Comparison of ENCODE assay signal across 19 mouse cellular contexts in the genomic region with DNA sequence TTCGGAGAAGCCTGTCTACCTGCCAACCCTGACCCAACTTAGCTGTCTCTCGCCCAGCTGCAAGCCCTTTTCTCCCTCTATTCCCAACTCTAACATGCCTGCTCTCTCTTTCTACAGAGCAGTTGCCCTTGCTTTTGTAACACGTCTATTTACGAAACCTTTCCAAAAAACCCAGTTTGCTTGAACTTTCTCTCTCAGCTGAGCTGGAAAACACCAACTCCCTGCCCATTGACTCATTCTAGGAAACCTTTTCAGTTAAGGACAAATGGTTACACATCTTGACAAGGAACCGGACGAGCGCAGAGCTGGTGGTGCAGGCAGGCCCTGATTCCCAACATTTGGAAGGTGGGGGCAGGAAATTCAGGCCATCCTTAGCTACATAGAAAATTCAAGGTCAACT. TPM values are rescaled to one million over a fixed set of nuclear protein-coding genes. Genes with fewer than 3 reads are reported as not detected.
DNase-seq lines count a peak whose midpoint lies in the region; ATAC-seq and TF ChIP-seq lines count a peak whose summit lies in the region.
"Had no signal": no experiment of that assay in that cellular context is flagged by ENCODE, and none has a peak within 500 bp of the region (broad histone marks: within the 10 kb centered on the region; RNA-seq: fewer than 3 reads in every experiment).

No protein-coding gene starts in this region.

- no peaks in the 10 kb centered on the region for H3K36me3 ChIP-seq in heart, embryonic 14.5 days (ENCODE audit: control insufficient read depth, insufficient read depth, low read length)
- H3K36me3 ChIP-seq in heart, embryonic 10.5 days: no peaks in the 10 kb centered on the region
- H3K36me3 ChIP-seq in kidney, postnatal 0 days (ENCODE audit: insufficient read depth, low read length): no peaks in the 10 kb centered on the region
- no peaks in the 10 kb centered on the region for H3K36me3 ChIP-seq in liver, embryonic 16.5 days (ENCODE audit: control insufficient read depth, insufficient read depth)
- H3K36me3 ChIP-seq: forebrain, embryonic 10.5 days; stomach, embryonic 15.5 days had no signal

- H3K4me3 ChIP-seq in heart, embryonic 14.5 days (ENCODE audit: control insufficient read depth in 1 of 2, insufficient read depth in 1 of 2, low read depth in 1 of 2, low read length in 2 of 2): no peak overlapping the region
- H3K4me3 ChIP-seq in heart, embryonic 10.5 days: no peak overlapping the region
- H3K4me3 ChIP-seq in kidney, postnatal 0 days (replicated peaks; ENCODE audit: low read depth, low read length): peak overlapping the region; percentile 29; the same call in 1 of the 2 replicates
- H3K4me3 ChIP-seq in cortical plate, adult 2 months (ENCODE audit: insufficient read depth, low read length): peak overlapping the region; percentile 51; the same call in 1 of the 2 replicates
- H3K4me3 ChIP-seq in liver, embryonic 16.5 days (ENCODE audit: low read depth, low read length): peak overlapping the region; percentile 51

- no peak for TF ChIP-seq POLR2A in cortical plate, adult 2 months (IDR thresholded peaks at IDR 0.05; ENCODE audit: extremely low read depth, insufficient read depth, low read length)

- H3K27me3 ChIP-seq in heart, embryonic 14.5 days (ENCODE audit: control insufficient read depth, insufficient read depth, low read length): peaks cover 14% of the 10 kb centered on the region; the same call in 1 of the 2 replicates
- H3K27me3 ChIP-seq in heart, embryonic 10.5 days (ENCODE audit: insufficient read depth, poor library complexity, severe bottlenecking): peaks cover 50% of the 10 kb centered on the region
- H3K27me3 ChIP-seq in kidney, postnatal 0 days (ENCODE audit: insufficient read depth, low read length): 0 out of 2 replicates have a peak, but pooled peaks cover 3% of the 10 kb centered on the region
- peaks cover 20% of the 10 kb centered on the region for H3K27me3 ChIP-seq in liver, embryonic 16.5 days (ENCODE audit: control insufficient read depth, insufficient read depth, low read depth, low read length)

- H3K9me3 ChIP-seq in heart, embryonic 14.5 days (ENCODE audit: control insufficient read depth, low read length): peaks cover 6% of the 10 kb centered on the region
- peaks cover 7% of the 10 kb centered on the region; the same call in 1 of the 2 replicates for H3K9me3 ChIP-seq in heart, embryonic 10.5 days
- no peaks in the 10 kb centered on the region for H3K9me3 ChIP-seq in kidney, postnatal 0 days (replicated peaks; ENCODE audit: low read length)
- no peaks in the 10 kb centered on the region for H3K9me3 ChIP-seq in liver, embryonic 16.5 days (replicated peaks; ENCODE audit: control insufficient read depth, low read length)
- H3K9me3 ChIP-seq: stomach, embryonic 15.5 days had no signal

- TF ChIP-seq CTCF in kidney, postnatal 0 days (IDR thresholded peaks at IDR 0.05; ENCODE audit: low read depth): no peak
- TF ChIP-seq CTCF in cortical plate, adult 2 months (IDR thresholded peaks at IDR 0.05; ENCODE audit: extremely low read depth, insufficient read depth, low read length): no peak

- 91% methylated on average over 7 of the region's 7 CpGs for WGBS in heart, embryonic 14.5 days
- WGBS in heart, embryonic 10.5 days: 79% methylated on average over 7 of the region's 7 CpGs
- 85% methylated on average over 7 of the region's 7 CpGs for WGBS in kidney, postnatal 0 days
- 52% methylated on average over 7 of the region's 7 CpGs for WGBS in liver, embryonic 16.5 days (ENCODE audit: insufficient replicate concordance)

- H3K27ac ChIP-seq in heart, embryonic 14.5 days (replicated peaks in 1 of 2; ENCODE audit: control insufficient read depth in 1 of 2, insufficient read depth in 1 of 2, low read depth in 2 of 2, low read length in 2 of 2): no peak overlapping the region
- no peak overlapping the region for H3K27ac ChIP-seq in heart, embryonic 10.5 days
- H3K27ac ChIP-seq in kidney, postnatal 0 days: peak overlapping the region; percentile 54; the same call in 1 of the 2 replicates
- H3K27ac ChIP-seq in cortical plate, adult 2 months (ENCODE audit: insufficient read depth, low read length): no peak overlapping the region
- H3K27ac ChIP-seq in liver, embryonic 16.5 days (ENCODE audit: low read length): peak overlapping the region; percentile 12; the same call in 1 of the 2 replicates
- H3K27ac ChIP-seq: stomach, embryonic 15.5 days had no signal

- 0 out of 2 replicates have a peak overlapping the region, but pooled peaks have one; percentile 91 for H3K4me2 ChIP-seq in heart, embryonic 14.5 days (ENCODE audit: low read length)
- H3K4me2 ChIP-seq in kidney, postnatal 0 days (ENCODE audit: low read length): peak overlapping the region; percentile 72; the same call in 1 of the 2 replicates
- H3K4me2 ChIP-seq in liver, embryonic 16.5 days (ENCODE audit: low read depth, low read length): peak overlapping the region; percentile 41

- no peak for ATAC-seq in heart, embryonic 14.5 days (ENCODE audit: insufficient number of reproducible peaks, insufficient read depth, low FRiP score, low read depth)
- no peak for ATAC-seq in kidney, postnatal 0 days (replicated peaks; ENCODE audit: low FRiP score, low read depth)
- ATAC-seq in liver, embryonic 16.5 days (ENCODE audit: low read depth): no peak

- H3K9ac ChIP-seq in heart, embryonic 14.5 days (ENCODE audit: low read length): no peak overlapping the region
- H3K9ac ChIP-seq in kidney, postnatal 0 days (ENCODE audit: low read depth, low read length): no peak overlapping the region
- no peak overlapping the region for H3K9ac ChIP-seq in liver, embryonic 16.5 days (ENCODE audit: low read depth, low read length)
- H3K9ac ChIP-seq: stomach, embryonic 15.5 days had no signal

- no peaks in the 10 kb centered on the region; a peak in 1 of 4 replicates for H3K4me1 ChIP-seq in heart, embryonic 14.5 days (ENCODE audit: control insufficient read depth in 2 of 2, insufficient read depth in 2 of 2, low read length in 2 of 2)
- H3K4me1 ChIP-seq in heart, embryonic 10.5 days: peaks cover 5% of the 10 kb centered on the region; the same call in 1 of the 2 replicates
- H3K4me1 ChIP-seq in kidney, postnatal 0 days (replicated peaks; ENCODE audit: insufficient read depth, low read length): no peaks in the 10 kb centered on the region
- peaks cover 2% of the 10 kb centered on the region; the same call in 1 of the 2 replicates for H3K4me1 ChIP-seq in cortical plate, adult 2 months (ENCODE audit: control insufficient read depth, insufficient read depth, low read length)
- no peaks in the 10 kb centered on the region for H3K4me1 ChIP-seq in liver, embryonic 16.5 days (ENCODE audit: control insufficient read depth, low read depth, low read length)
- H3K4me1 ChIP-seq: stomach, embryonic 15.5 days had no signal

- intact Hi-C loops in left cerebral cortex, postnatal 4 days (cut with DNase I): no loop called here

- no peak for DNase-seq in heart, embryonic 10.5 days (ENCODE audit: low spot score)
- no peak for DNase-seq in kidney, postnatal 0 days (ENCODE audit: low spot score)
- no peak for DNase-seq in kidney, adult 8-10 months
- DNase-seq in left cerebral cortex, postnatal 4 days: no peak
- DNase-seq in right cerebral cortex, postnatal 25 days: no peak
- DNase-seq: cerebellum, adult 9-11 months; lung, postnatal 10 days; thymus, postnatal 4 days had no signal

RNA-seq across cellular contexts. Expression of gene Acot3, which starts 0.7 kb away (rescaled TPM):
- polyA plus RNA-seq in heart, embryonic 14.5 days (2014; fragmentation: Nextera tagmentation; extraction: Ambion mirVana): 0.72 and 1.0 TPM in 2 replicates
- 0.34 and 0.60 TPM in 2 replicates for polyA plus RNA-seq in heart, embryonic 10.5 days (2016; fragmentation: Nextera tagmentation; extraction: Ambion mirVana)
- polyA plus RNA-seq in kidney, postnatal 0 days (2015; fragmentation: Nextera tagmentation; extraction: Ambion mirVana): 9.3 and 9.5 TPM in 2 replicates
- polyA plus RNA-seq in cortical plate, adult 2 months (2012; rRNA removed): 1.3 and 1.9 TPM in 2 replicates
- polyA plus RNA-seq in liver, embryonic 16.5 days (2015; fragmentation: Nextera tagmentation; extraction: Ambion mirVana): 6.3 and 6.7 TPM in 2 replicates
- under 1 TPM; 0.28 to 0.99 TPM for total RNA-seq in left cerebral cortex, postnatal 4 days (2021)
- total RNA-seq: MEL had no signal
- polyA plus RNA-seq: C2C12 had no signal

RNA-seq across cellular contexts. Expression of gene Gm49366, which starts 13.9 kb away (rescaled TPM):
- polyA plus RNA-seq in heart, embryonic 14.5 days (2014; fragmentation: Nextera tagmentation; extraction: Ambion mirVana): not detected in 2 replicates
- polyA plus RNA-seq in heart, embryonic 10.5 days (2016; fragmentation: Nextera tagmentation; extraction: Ambion mirVana): not detected in 2 replicates
- not detected in 2 replicates for polyA plus RNA-seq in kidney, postnatal 0 days (2015; fragmentation: Nextera tagmentation; extraction: Ambion mirVana)
- polyA plus RNA-seq in cortical plate, adult 2 months (2012; rRNA removed): not detected in 2 replicates
- not detected in 2 replicates for polyA plus RNA-seq in liver, embryonic 16.5 days (2015; fragmentation: Nextera tagmentation; extraction: Ambion mirVana)
- total RNA-seq in left cerebral cortex, postnatal 4 days (2021): not detected
- total RNA-seq: left cerebral cortex, postnatal 25 days; MEL had no signal
- polyA plus RNA-seq: C2C12; embryonic facial prominence, embryonic 11.5 days; forebrain, embryonic 10.5 days; intestine, embryonic 14.5 days; stomach, embryonic 15.5 days had no signal

RNA-seq across cellular contexts. Expression of gene Acot4, which starts 14.4 kb away (rescaled TPM):
- 0.30 and 0.32 TPM in 2 replicates for polyA plus RNA-seq in heart, embryonic 14.5 days (2014; fragmentation: Nextera tagmentation; extraction: Ambion mirVana)
- 0.37 and 0.72 TPM in 2 replicates for polyA plus RNA-seq in heart, embryonic 10.5 days (2016; fragmentation: Nextera tagmentation; extraction: Ambion mirVana)
- 17.5 and 20.7 TPM in 2 replicates for polyA plus RNA-seq in kidney, postnatal 0 days (2015; fragmentation: Nextera tagmentation; extraction: Ambion mirVana)
- 1.5 and 1.9 TPM in 2 replicates for polyA plus RNA-seq in cortical plate, adult 2 months (2012; rRNA removed)
- 8.4 and 10.0 TPM in 2 replicates for polyA plus RNA-seq in liver, embryonic 16.5 days (2015; fragmentation: Nextera tagmentation; extraction: Ambion mirVana)
- total RNA-seq in left cerebral cortex, postnatal 4 days (2021): 1 to 10 TPM; 1.8 to 2.0 TPM

RNA-seq across cellular contexts. Expression of gene Acot5, which starts 16.5 kb away (rescaled TPM):
- not detected in 2 replicates for polyA plus RNA-seq in heart, embryonic 14.5 days (2014; fragmentation: Nextera tagmentation; extraction: Ambion mirVana)
- 0.11 TPM in 1 of 2 replicates, not detected in the other for polyA plus RNA-seq in heart, embryonic 10.5 days (2016; fragmentation: Nextera tagmentation; extraction: Ambion mirVana)
- not detected in 2 replicates for polyA plus RNA-seq in kidney, postnatal 0 days (2015; fragmentation: Nextera tagmentation; extraction: Ambion mirVana)
- polyA plus RNA-seq in cortical plate, adult 2 months (2012; rRNA removed): 4.1 and 4.2 TPM in 2 replicates
- polyA plus RNA-seq in liver, embryonic 16.5 days (2015; fragmentation: Nextera tagmentation; extraction: Ambion mirVana): not detected in 2 replicates
- under 1 TPM; 0.44 to 0.52 TPM for total RNA-seq in left cerebral cortex, postnatal 4 days (2021)
- total RNA-seq: heart, adult 8-10 months; MEL had no signal
- polyA plus RNA-seq: C2C12; embryonic facial prominence, embryonic 11.5 days; forebrain, embryonic 10.5 days; intestine, embryonic 14.5 days had no signal

RNA-seq across cellular contexts. Expression of gene Acot1, which starts 43.3 kb away (rescaled TPM):
- 30.0 and 31.9 TPM in 2 replicates for polyA plus RNA-seq in heart, embryonic 14.5 days (2014; fragmentation: Nextera tagmentation; extraction: Ambion mirVana)
- polyA plus RNA-seq in heart, embryonic 10.5 days (2016; fragmentation: Nextera tagmentation; extraction: Ambion mirVana): 15.3 and 23.3 TPM in 2 replicates
- polyA plus RNA-seq in kidney, postnatal 0 days (2015; fragmentation: Nextera tagmentation; extraction: Ambion mirVana): 176 and 184 TPM in 2 replicates
- polyA plus RNA-seq in cortical plate, adult 2 months (2012; rRNA removed): 15.5 and 16.4 TPM in 2 replicates
- 30.2 and 36.4 TPM in 2 replicates for polyA plus RNA-seq in liver, embryonic 16.5 days (2015; fragmentation: Nextera tagmentation; extraction: Ambion mirVana)
- 10 to 100 TPM; 51.5 to 51.9 TPM for total RNA-seq in left cerebral cortex, postnatal 4 days (2021)

Comparison
In these comparisons a context has a peak if more than half of its experiments do, and no peak if none do; other contexts are left out.
1. H3K27ac ChIP-seq: peak in kidney, postnatal 0 days (single experiment) and liver, embryonic 16.5 days (single experiment); none in heart, embryonic 14.5 days (0 of 2), heart, embryonic 10.5 days (single experiment) and cortical plate, adult 2 months (single experiment).
2. H3K4me2 ChIP-seq: peak in every context shown above with its lines; median percentile 91 in heart, embryonic 14.5 days; 72 in kidney, postnatal 0 days; 41 in liver, embryonic 16.5 days.
3. H3K4me3 ChIP-seq: peak in kidney, postnatal 0 days (single experiment), cortical plate, adult 2 months (single experiment) and liver, embryonic 16.5 days (single experiment); none in heart, embryonic 14.5 days (0 of 2) and heart, embryonic 10.5 days (single experiment).